Mouse (Mus musculus): ENCODE measurements around the gene Atg14.

- TF ChIP-seq CTCF (IDR thresholded peaks at IDR 0.05; ENCODE audit: extremely low read depth, insufficient read depth, insufficient read length, insufficient replicate concordance) (no peak), POLR2A (IDR thresholded peaks at IDR 0.05; ENCODE audit: low read depth, low read length) (no peak)
Observed at GRCm38 (mm10) chr14:47613254-47613653, 42.8 kb upstream of the Atg14 start.

All from spleen, adult 2 months (tissue).